Mouse (Mus musculus): ENCODE measurements around the gene Ctxn2.

Gene Ctxn2

DNA sequence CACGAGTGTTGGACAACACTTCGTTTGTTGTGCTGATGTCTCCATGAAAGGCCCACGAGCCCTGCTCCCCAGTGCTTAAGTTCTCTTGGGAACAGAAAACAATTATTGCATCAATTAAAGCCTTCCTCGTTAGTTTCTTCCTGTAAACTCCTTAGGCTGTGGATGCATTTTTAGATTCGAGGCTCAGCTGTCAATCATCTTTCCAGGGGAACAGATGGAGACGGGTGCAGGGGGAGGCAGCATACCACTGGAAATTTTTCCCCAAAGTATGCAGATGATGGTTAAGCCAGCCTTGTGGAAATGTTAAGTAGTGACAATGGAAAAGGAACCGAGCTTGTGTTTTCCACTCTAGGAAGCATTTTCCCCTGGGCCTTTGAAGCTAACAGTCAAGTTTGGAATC is 60.3 kb downstream of the Ctxn2 start:
- DNase-seq (ENCODE audit: low spot score in 2 of 2): no peak

Measured in urinary bladder, postnatal 36 days (tissue).